ENCODE assay signal across 22 mouse cellular contexts in genomic region chr7:101687144-101687543, GRCm38 (mm10). TPM values are rescaled to one million over a fixed set of nuclear protein-coding genes. Genes with fewer than 3 reads are reported as not detected.
A peak's percentile ranks its signal among the peaks of the same experiment; 100 is the strongest.
DNase-seq lines count a peak whose midpoint lies in the region; ATAC-seq and TF ChIP-seq lines count a peak whose summit lies in the region.
"Had no signal": no experiment of that assay in that cellular context is flagged by ENCODE, and none has a peak within 500 bp of the region (broad histone marks: within the 10 kb centered on the region; RNA-seq: fewer than 3 reads in every experiment).

No protein-coding gene starts in this region.

- H3K27me3 ChIP-seq in liver, embryonic 11.5 days (replicated peaks; ENCODE audit: control insufficient read depth, insufficient read depth, low read length) = no peaks in the 10 kb centered on the region
- no peaks in the 10 kb centered on the region for H3K27me3 ChIP-seq in liver, embryonic 13.5 days
- no peaks in the 10 kb centered on the region for H3K27me3 ChIP-seq in liver, postnatal 0 days (ENCODE audit: insufficient read depth, low read length)
- H3K27me3 ChIP-seq: CH12.LX, Patski had no signal

- no peak overlapping the region for H3K4me3 ChIP-seq in liver, embryonic 11.5 days (ENCODE audit: low read depth, low read length)
- H3K4me3 ChIP-seq in liver, embryonic 13.5 days (replicated peaks) = no peak overlapping the region
- H3K4me3 ChIP-seq in liver, postnatal 0 days (ENCODE audit: low read depth, low read length) = no peak overlapping the region
- no peak overlapping the region for H3K4me3 ChIP-seq in gastrocnemius, adult 2 months

- 0 out of 2 replicates have a peak, but pooled peaks have one; percentile 41 for ATAC-seq in liver, embryonic 11.5 days (replicated peaks; ENCODE audit: low FRiP score)
- ATAC-seq in liver, embryonic 13.5 days (ENCODE audit: low read depth) = peak; percentile 34; the same call in 1 of the 2 replicates
- no peak for ATAC-seq in liver, postnatal 0 days
- ATAC-seq in megakaryocyte progenitor cell, adult 5-6 weeks (replicated peaks; ENCODE audit: poor library complexity) = peak; percentile 79
- ATAC-seq in megakaryocyte-erythroid progenitor cell, adult 5-6 weeks (replicated peaks; ENCODE audit: low FRiP score, low TSS enrichment, poor library complexity, severe bottlenecking) = peak; percentile 81
- ATAC-seq: activated CD4-positive, CD25-positive, alpha-beta regulatory T cell, adult 4 months; CD4-positive, CD25-positive, alpha-beta regulatory T cell, adult 4 months; Patski had no signal

- H3K9me3 ChIP-seq in liver, embryonic 11.5 days (ENCODE audit: control insufficient read depth, low read length) = no peaks in the 10 kb centered on the region
- H3K9me3 ChIP-seq in liver, embryonic 13.5 days (replicated peaks) = no peaks in the 10 kb centered on the region
- no peaks in the 10 kb centered on the region for H3K9me3 ChIP-seq in liver, postnatal 0 days (ENCODE audit: low read length)
- H3K9me3 ChIP-seq: G1E had no signal

- H3K27ac ChIP-seq in liver, embryonic 11.5 days (ENCODE audit: low read depth, low read length) = no peak overlapping the region
- H3K27ac ChIP-seq in liver, embryonic 13.5 days = no peak overlapping the region
- no peak overlapping the region for H3K27ac ChIP-seq in liver, postnatal 0 days (ENCODE audit: low read depth)
- no peak overlapping the region for H3K27ac ChIP-seq in gastrocnemius, adult 2 months

- H3K9ac ChIP-seq in liver, embryonic 11.5 days (ENCODE audit: low read depth, low read length) = no peak overlapping the region
- no peak overlapping the region for H3K9ac ChIP-seq in liver, embryonic 13.5 days
- H3K9ac ChIP-seq in liver, postnatal 0 days (replicated peaks) = no peak overlapping the region

- H3K36me3 ChIP-seq in liver, embryonic 11.5 days (ENCODE audit: control insufficient read depth, insufficient read depth, low read length) = peaks cover 4% of the 10 kb centered on the region; the same call in 1 of the 2 replicates
- H3K36me3 ChIP-seq in liver, embryonic 13.5 days = 0 out of 2 replicates have a peak, but pooled peaks cover 4% of the 10 kb centered on the region
- no peaks in the 10 kb centered on the region for H3K36me3 ChIP-seq in liver, postnatal 0 days (replicated peaks; ENCODE audit: insufficient read depth, low read length)

- 63% methylated on average over 2 of the region's 2 CpGs for WGBS in liver, embryonic 11.5 days
- WGBS in liver, embryonic 13.5 days (ENCODE audit: insufficient replicate concordance) = 31% methylated on average over 2 of the region's 2 CpGs
- 53% methylated on average over 2 of the region's 2 CpGs for WGBS in liver, postnatal 0 days (ENCODE audit: insufficient replicate concordance)

- intact Hi-C loops in gastrocnemius, adult 2 months (cut with DNase I) = loop anchor here (5.0 kb wide), 1 partner anchor 55 kb away; no protein-coding TSS in a partner anchor

- TF ChIP-seq EP300 in liver, postnatal 0 days (IDR thresholded peaks at IDR 0.05; ENCODE audit: low read depth) = no peak

- H3K4me1 ChIP-seq in liver, embryonic 11.5 days (replicated peaks; ENCODE audit: control insufficient read depth, insufficient read depth, low read length) = peaks cover 8% of the 10 kb centered on the region
- H3K4me1 ChIP-seq in liver, embryonic 13.5 days (replicated peaks) = peaks cover 26% of the 10 kb centered on the region
- H3K4me1 ChIP-seq in liver, postnatal 0 days (ENCODE audit: insufficient read depth) = 0 out of 2 replicates have a peak, but pooled peaks cover 3% of the 10 kb centered on the region

- no peak for DNase-seq in liver, embryonic 11.5 days (ENCODE audit: low spot score)
- DNase-seq in liver = no peak
- DNase-seq in liver, embryonic 13.5 days = no peak
- no peak for DNase-seq in liver, postnatal 0 days
- DNase-seq in frontal cortex, postnatal 10 days (ENCODE audit: low spot score in 2 of 2) = no peak
- no peak for DNase-seq in gastrocnemius, adult 2 months
- DNase-seq: adrenal gland, adult 2 months; adrenal gland, adult 8-10 months; adrenal gland, postnatal 10 days; adrenal gland, postnatal 14 days; adrenal gland, postnatal 25 days; adrenal gland, postnatal 36 days; B cell, adult 2 months; cerebellum, adult 11 months; cerebellum, adult 11-12 months had no signal

- no peak overlapping the region for H3K4me2 ChIP-seq in liver, embryonic 11.5 days
- no peak overlapping the region for H3K4me2 ChIP-seq in liver, embryonic 13.5 days
- no peak overlapping the region for H3K4me2 ChIP-seq in liver, postnatal 0 days (ENCODE audit: low read depth, low read length)

- no peak for TF ChIP-seq CTCF in liver, postnatal 0 days (IDR thresholded peaks at IDR 0.05; ENCODE audit: low read depth)
- TF ChIP-seq CTCF in gastrocnemius, adult 2 months (IDR thresholded peaks at IDR 0.05) = no peak

RNA-seq across cellular contexts. Expression of gene Clpb, which starts 23.7 kb away (rescaled TPM):
- 51.3 and 54.7 TPM in 2 replicates for polyA plus RNA-seq in liver, embryonic 11.5 days (2014; fragmentation: Nextera tagmentation; extraction: Ambion mirVana)
- polyA plus RNA-seq in liver, embryonic 13.5 days (2015; fragmentation: Nextera tagmentation; extraction: Ambion mirVana) = 30.3 and 31.9 TPM in 2 replicates
- 15.1 and 16.3 TPM in 2 replicates for polyA plus RNA-seq in liver, postnatal 0 days (2015; fragmentation: Nextera tagmentation; extraction: Ambion mirVana)
- 7.2 and 9.9 TPM in 2 replicates for total RNA-seq in megakaryocyte progenitor cell, adult 5-6 weeks (2015)
- total RNA-seq in megakaryocyte progenitor cell, adult 5-6 weeks (2017) = 32.9 and 45.8 TPM in 2 replicates
- total RNA-seq in megakaryocyte-erythroid progenitor cell, adult 5-6 weeks (2014; fragmentation: Nextera tagmentation) = 28.3 and 41.2 TPM in 2 replicates
- 25.5 and 26.2 TPM in 2 replicates for total RNA-seq in megakaryocyte-erythroid progenitor cell, adult 5-6 weeks (2017)
- total RNA-seq in gastrocnemius, adult 2 months (2021) = 10 to 100 TPM; 50.0 to 71.3 TPM
